Mouse (Mus musculus) kidney, embryonic 14.5 days (tissue): ENCODE results near the gene Capzb. TPM values are rescaled to one million over a fixed set of nuclear protein-coding genes. Genes with fewer than 3 reads are reported as not detected.

Experiments used
- ATAC-seq: fragments of 200-750 bp; cut with Nextera tagmentation; 2 replicates; pipeline ENCODE4 v1.8.0; 2017; ENCODE audit warnings: moderate number of reproducible peaks, mild to moderate bottlenecking, moderate TSS enrichment, moderate library complexity; ENCODE audit not compliant: low FRiP score, low TSS enrichment
- H3K27ac ChIP-seq: fragments of 300-500 bp; sonication (generic); 2 replicates; pipeline ENCODE4 v1.5.1; 2014; ENCODE audit warnings: low read depth, mild to moderate bottlenecking, low read length, moderate library complexity, mixed read lengths
- H3K27me3 ChIP-seq: fragments of 300-500 bp; sonication (generic); 2 replicates; pipeline ENCODE4 v1.6.1; 2014; ENCODE audit warnings: mild to moderate bottlenecking, low read length; ENCODE audit not compliant: control insufficient read depth, insufficient read depth
- H3K36me3 ChIP-seq: fragments of 300-500 bp; sonication (generic); 2 replicates; pipeline ENCODE4 v1.6.1; 2014; ENCODE audit warnings: low read length, mixed read lengths; ENCODE audit not compliant: control insufficient read depth, insufficient read depth
- H3K4me1 ChIP-seq: fragments of 300-500 bp; sonication (generic); 2 replicates; pipeline ENCODE4 v1.6.1; 2014; ENCODE audit warnings: low read length, mixed read lengths; ENCODE audit not compliant: control insufficient read depth, insufficient read depth
- H3K4me2 ChIP-seq: fragments of 300-500 bp; sonication (generic); replicated peaks from 2 replicates; pipeline ENCODE4 v1.6.1; 2014; ENCODE audit warnings: low read depth, mild to moderate bottlenecking, low read length
- H3K4me3 ChIP-seq: fragments of 300-500 bp; sonication (generic); 2 replicates; pipeline ENCODE4 v1.5.1; 2014; ENCODE audit warnings: mild to moderate bottlenecking, low read length
- H3K9ac ChIP-seq: fragments of 300-500 bp; sonication (generic); 2 replicates; pipeline ENCODE4 v1.6.1; 2014; ENCODE audit warnings: low read depth, mild to moderate bottlenecking, low read length, moderate library complexity
- H3K9me3 ChIP-seq: fragments of 300-500 bp; sonication (generic); 2 replicates; pipeline ENCODE4 v1.6.1; 2016; ENCODE audit warnings: low read length; ENCODE audit not compliant: control insufficient read depth
- WGBS: fragments of 180-500 bp; shearing (Covaris S2); extraction: QIAGEN DNeasy Blood & Tissue Kit; methylation state at CpG from one replicate; pipeline ENCODE4 v1.1.7; 2014; 5-methylcytosine and 5-hydroxymethylcytosine counted together
- polyA plus RNA-seq: library from polyadenylated mRNA; unstranded; fragments of >200 nt; fragmentation: Nextera tagmentation; extraction: Ambion mirVana; gene quantifications from 2 replicates; pipeline ENCODE4 v1.2.1, GENCODE M21; 2014

Gene Capzb
- polyA plus RNA-seq, 1 experiment from 2014 or later = 256 TPM

DNA sequence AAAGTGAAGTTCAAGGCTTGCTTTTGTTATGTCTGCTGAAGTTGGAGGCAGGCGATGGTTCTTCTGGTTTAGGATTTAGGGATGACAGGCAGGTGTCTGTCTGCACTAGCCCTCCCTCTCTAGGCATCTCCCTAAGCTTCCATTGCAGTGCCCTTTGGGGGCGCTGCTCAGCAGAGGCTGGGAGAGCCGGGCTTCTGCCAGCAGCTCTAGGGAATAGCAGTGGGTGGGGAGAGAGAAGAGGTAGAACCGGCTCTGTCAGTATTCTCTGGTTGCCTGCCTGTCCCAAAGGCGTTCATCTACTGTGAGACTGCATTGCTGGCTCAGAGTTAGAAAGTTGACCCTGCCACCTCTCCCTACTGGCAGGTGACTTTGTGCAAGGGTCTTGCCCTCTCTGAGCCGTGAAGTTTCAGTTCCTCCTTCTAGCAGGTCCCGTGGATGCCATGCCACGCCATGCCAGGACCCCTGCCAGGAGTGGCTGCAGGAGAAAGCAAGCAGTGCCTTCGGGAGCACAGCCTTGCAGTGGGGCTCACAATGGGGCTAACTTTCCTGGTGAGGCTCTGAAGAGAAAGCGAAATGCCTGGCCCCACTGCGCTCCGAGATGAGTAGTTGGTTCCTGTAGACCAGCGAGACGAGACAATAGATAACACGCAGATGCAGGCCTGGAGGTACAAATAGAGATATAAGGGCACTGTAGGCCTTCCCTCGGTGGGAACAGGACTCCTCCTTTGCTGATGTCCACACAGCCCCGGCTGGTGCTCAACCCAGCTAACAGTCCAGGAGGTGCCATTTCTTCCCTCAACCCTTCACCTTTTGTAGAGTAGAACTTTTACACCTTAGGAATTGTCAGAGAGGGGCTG, 19.5 kb downstream of the Capzb start:
- Histone ChIP-seq H3K9me3 (no peaks in the 10 kb centered on the region), H3K27ac (no peak overlapping the region), H3K27me3 (no peaks in the 10 kb centered on the region), H3K9ac (no peak overlapping the region), H3K4me1 (peaks cover 31% of the 10 kb centered on the region), H3K4me3 (no peak overlapping the region), H3K4me2 (no peak overlapping the region), H3K36me3 (peaks cover 8% of the 10 kb centered on the region)
- peak; percentile 48; the same call in 1 of the 2 replicates for ATAC-seq
- 68% methylated on average over 17 of the region's 17 CpGs for WGBS

DNA sequence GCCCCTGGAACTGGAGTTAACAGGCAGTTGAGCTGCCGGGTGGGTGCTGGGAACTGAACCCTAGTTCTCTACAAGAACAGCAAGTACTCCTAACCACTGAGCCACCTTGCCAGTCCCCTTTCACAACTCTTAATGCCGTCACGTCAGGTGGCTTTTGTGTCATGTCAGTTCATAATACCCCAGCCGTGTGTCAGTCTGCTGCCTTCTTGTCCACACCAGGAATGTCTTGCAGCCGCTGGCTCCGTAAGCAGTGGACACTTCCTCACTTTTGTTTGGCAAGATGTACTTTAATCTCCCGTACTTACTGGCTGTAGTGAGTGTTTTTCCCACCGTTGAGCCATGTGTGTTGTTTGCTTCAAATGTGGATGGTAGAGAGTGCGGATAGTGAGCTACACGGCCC, 20.4 kb downstream of the Capzb start:
- Histone ChIP-seq H3K4me2 (no peak overlapping the region), H3K36me3 (peaks cover 10% of the 10 kb centered on the region), H3K4me1 (peaks cover 23% of the 10 kb centered on the region), H3K27ac (no peak overlapping the region), H3K4me3 (no peak overlapping the region), H3K9ac (no peak overlapping the region), H3K27me3 (no peaks in the 10 kb centered on the region), H3K9me3 (no peaks in the 10 kb centered on the region)
- ATAC-seq = no peak
- 86% methylated on average over 10 of the region's 10 CpGs for WGBS

DNA sequence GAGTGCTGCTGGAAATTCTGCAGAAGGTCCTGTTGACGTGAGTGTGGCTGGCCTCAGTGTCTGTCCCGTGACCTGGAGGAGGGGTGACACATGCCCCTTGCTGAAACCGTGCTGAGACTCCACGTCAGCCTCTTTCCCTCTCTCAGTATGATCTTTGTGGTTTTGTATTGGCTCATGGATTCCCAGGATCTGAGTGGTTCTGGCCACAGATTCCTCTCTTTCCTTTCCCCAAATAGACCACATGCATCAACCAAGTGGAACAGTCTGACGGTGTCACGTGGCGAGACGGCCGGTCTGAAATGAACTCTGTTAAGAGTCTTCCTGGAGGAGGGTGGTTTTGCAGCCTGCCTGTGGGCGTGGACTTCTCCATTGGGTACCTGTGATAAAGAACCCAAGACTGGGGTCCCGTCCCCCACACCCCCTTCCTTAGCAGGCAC, 21.3 kb downstream of the Capzb start:
- Histone ChIP-seq H3K9me3 (no peaks in the 10 kb centered on the region), H3K36me3 (peaks cover 10% of the 10 kb centered on the region), H3K27me3 (no peaks in the 10 kb centered on the region), H3K27ac (no peak overlapping the region), H3K4me1 (peaks cover 14% of the 10 kb centered on the region), H3K9ac (no peak overlapping the region), H3K4me3 (no peak overlapping the region), H3K4me2 (no peak overlapping the region)
- ATAC-seq = no peak
- WGBS = 50% methylated on average over 11 of the region's 11 CpGs

DNA sequence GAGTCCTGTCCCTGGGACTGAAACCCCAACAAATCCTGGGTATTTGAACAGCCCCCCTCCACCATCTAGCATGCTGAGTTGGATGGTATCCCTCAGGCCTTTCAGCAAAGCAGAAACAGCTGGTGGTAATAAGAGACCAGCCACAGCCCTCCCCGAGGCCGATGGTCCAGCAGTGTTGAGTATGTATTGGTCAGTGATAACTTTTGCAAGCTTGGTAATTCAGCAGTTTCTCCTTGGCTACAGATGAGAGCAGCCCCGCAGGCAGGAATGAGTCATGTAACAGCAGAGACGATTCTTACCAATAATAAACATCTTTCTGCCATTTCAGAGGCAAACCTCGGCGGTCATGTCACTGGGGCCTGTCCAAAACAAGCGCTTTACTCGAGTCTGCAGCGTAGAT, 23.9 kb downstream of the Capzb start:
- Histone ChIP-seq H3K27ac (no peak overlapping the region), H3K9ac (no peak overlapping the region), H3K36me3 (peaks cover 10% of the 10 kb centered on the region), H3K9me3 (no peaks in the 10 kb centered on the region), H3K4me3 (no peak overlapping the region), H3K4me2 (no peak overlapping the region), H3K27me3 (no peaks in the 10 kb centered on the region), H3K4me1 (peaks cover 6% of the 10 kb centered on the region)
- ATAC-seq = no peak
- 70% methylated on average over 9 of the region's 9 CpGs for WGBS

DNA sequence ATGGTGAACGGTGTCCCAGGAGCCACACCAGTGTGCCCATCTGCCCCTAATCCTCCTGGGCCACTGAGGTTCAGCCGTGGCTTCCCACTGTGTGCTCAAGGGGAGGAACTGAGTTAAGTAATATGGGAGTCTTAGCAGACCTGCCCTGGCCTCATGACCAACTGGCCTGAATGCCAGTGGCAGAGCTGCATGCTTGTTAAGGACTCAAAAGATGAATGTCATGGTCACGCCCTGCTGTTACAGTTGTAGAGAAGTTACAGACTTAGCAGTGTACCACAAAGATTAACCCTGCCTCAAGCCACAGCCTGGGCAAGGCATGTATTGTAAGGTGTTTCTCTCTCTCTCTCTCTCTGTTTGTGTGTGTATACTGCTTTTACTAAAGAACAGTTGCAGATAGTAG, 25.8 kb downstream of the Capzb start:
- Histone ChIP-seq H3K36me3 (peaks cover 8% of the 10 kb centered on the region), H3K4me3 (no peak overlapping the region), H3K9me3 (no peaks in the 10 kb centered on the region), H3K27ac (no peak overlapping the region), H3K4me1 (peaks cover 2% of the 10 kb centered on the region; the same call in 1 of the 2 replicates), H3K9ac (no peak overlapping the region), H3K27me3 (no peaks in the 10 kb centered on the region), H3K4me2 (no peak overlapping the region)
- 89% methylated on average over 3 of the region's 3 CpGs for WGBS
- no peak for ATAC-seq

DNA sequence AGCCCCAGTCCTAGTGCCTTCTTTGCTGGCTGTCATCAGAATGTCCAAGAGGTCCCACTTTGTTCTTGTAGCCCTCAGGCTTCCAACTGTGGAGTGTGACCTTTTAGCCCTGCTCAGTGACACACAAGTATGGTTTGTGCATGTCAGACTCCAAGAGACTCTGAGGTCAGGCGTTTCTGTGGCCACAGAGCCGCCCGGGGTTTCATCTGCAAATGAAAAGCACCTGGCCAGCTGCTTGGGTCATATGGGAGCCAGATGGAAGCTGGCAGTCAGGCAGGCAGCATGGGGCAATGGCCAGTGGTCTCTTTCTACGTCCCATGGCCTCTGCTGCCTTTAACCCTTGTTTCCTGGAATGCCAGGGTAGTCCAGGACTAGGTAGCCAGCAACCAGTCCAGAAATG, 27.0 kb downstream of the Capzb start:
- Histone ChIP-seq H3K4me3 (no peak overlapping the region), H3K27me3 (no peaks in the 10 kb centered on the region), H3K36me3 (peaks cover 8% of the 10 kb centered on the region), H3K27ac (no peak overlapping the region), H3K4me2 (no peak overlapping the region), H3K4me1 (0 out of 2 replicates have a peak, but pooled peaks cover 2% of the 10 kb centered on the region), H3K9ac (no peak overlapping the region), H3K9me3 (no peaks in the 10 kb centered on the region)
- ATAC-seq = no peak
- 79% methylated on average over 4 of the region's 4 CpGs for WGBS

DNA sequence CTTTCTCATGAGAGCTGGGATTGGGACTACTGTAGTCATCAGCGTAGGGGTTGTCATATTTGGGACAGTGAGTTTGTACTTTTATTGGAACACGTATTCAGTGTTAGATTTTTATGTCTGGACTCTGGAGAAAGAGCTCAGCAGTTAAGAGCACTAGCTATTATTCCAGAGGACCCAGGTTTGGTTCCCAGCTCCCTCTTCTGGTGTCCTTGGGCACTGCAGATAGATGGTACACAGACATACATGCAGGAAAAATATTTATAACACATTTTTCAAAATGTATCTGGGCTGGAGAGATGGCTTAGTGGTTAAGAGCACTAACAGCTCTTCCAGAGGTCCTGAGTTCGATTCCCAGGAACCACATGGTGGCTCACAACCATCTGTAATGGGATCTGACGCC, 28.3 kb downstream of the Capzb start:
- Histone ChIP-seq H3K9ac (no peak overlapping the region), H3K4me3 (no peak overlapping the region), H3K27ac (no peak overlapping the region; the same call in 1 of the 2 replicates), H3K27me3 (no peaks in the 10 kb centered on the region), H3K9me3 (no peaks in the 10 kb centered on the region), H3K36me3 (peaks cover 8% of the 10 kb centered on the region), H3K4me2 (no peak overlapping the region), H3K4me1 (peaks cover 10% of the 10 kb centered on the region)
- ATAC-seq = no peak
- 94% methylated on average over 4 of the region's 4 CpGs for WGBS

DNA sequence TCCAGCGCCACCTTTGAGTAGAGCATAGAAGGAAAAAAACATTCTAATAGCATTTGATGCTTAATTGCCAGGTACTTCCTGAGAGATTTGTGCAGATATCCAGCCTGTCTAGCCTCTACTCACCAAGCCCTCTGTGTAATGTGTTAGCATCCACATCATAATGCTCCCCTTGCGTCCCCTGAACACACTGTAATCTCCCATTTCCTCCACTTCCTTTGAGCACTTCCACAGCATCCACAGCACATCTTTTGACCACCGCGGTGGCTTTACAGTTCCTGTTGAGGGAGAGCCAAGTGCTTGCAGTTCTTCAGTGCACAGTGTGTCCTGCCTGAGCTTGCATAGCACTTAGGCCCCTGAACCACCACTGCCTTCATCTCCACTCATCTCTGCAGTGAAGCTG, 29.1 kb downstream of the Capzb start:
- Histone ChIP-seq H3K9ac (no peak overlapping the region), H3K36me3 (peaks cover 5% of the 10 kb centered on the region), H3K27ac (peak overlapping the region; percentile 42; the same call in 1 of the 2 replicates), H3K9me3 (no peaks in the 10 kb centered on the region), H3K4me1 (peaks cover 19% of the 10 kb centered on the region), H3K27me3 (no peaks in the 10 kb centered on the region), H3K4me3 (no peak overlapping the region), H3K4me2 (no peak overlapping the region)
- 92% methylated on average over 4 of the region's 4 CpGs for WGBS
- no peak for ATAC-seq

DNA sequence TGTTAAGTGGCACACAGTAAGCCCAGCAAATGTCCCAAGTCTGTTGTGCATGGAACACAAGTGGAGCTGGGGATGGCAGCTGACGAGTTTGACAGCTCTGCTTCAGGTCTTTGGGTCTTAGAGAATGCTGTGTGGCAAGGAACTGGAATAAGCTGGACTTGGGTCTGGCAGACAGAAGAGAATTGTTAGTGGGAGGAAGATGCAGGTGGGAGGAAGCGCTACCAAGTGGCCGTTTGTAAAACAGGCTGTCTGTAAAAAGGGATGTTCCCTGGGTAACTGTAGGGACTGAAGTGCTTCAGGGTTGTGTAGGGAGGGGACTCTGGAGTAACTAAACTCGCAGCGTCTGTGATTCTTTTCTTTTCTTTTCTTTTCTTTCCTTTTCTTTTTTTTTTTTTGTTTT, 32.4 kb downstream of the Capzb start:
- Histone ChIP-seq H3K4me1 (peaks cover 25% of the 10 kb centered on the region), H3K4me2 (no peak overlapping the region), H3K9ac (no peak overlapping the region), H3K36me3 (no peaks in the 10 kb centered on the region; the same call in 1 of the 2 replicates), H3K4me3 (no peak overlapping the region), H3K27ac (no peak overlapping the region), H3K9me3 (no peaks in the 10 kb centered on the region), H3K27me3 (no peaks in the 10 kb centered on the region)
- no peak for ATAC-seq
- 72% methylated on average over 5 of the region's 5 CpGs for WGBS
